Mouse (Mus musculus) erythroblast, embryonic 14.5 days (primary cell): Measurements from ENCODE around the gene Dvl3.

Source experiments
- GATA1 ChIP-seq: IDR thresholded peaks from 2 replicates; pipeline ENCODE4 v1.6.1; 2012; ENCODE audit warnings: low read length, inconsistent platforms, mixed read lengths
- TAL1 ChIP-seq: IDR thresholded peaks from 3 replicates; pipeline ENCODE4 v1.6.1; 2012; ENCODE audit warnings: low read length, inconsistent platforms, mixed read lengths

DNA sequence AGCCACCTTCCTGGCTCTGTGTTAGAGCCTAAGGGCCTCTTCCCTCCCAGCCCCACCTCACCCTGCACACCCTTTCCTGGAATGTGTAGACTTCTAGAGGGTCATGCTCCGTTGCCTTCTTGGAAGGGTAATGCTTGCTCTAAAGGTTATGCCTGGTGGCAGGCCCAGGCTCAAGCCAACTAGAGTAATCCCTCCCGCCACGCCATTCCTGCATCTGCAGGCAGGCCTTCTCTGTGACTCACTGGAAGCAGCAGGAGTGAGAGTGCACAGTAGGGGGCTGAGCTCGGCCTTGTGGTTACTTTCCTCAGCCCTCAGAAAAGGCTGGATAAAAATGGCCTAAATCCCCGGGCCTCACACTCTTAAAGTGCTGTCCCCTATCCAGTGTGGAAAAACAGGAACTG lies 20.3 kb downstream of the Dvl3 start:
- TF ChIP-seq TAL1 (no peak), GATA1 (no peak)
